Mouse (Mus musculus): Measurements from ENCODE around the gene Adamts1. TPM values are rescaled to one million over a fixed set of nuclear protein-coding genes. Genes with fewer than 3 reads are reported as not detected.
A peak's percentile ranks its signal among the peaks of the same experiment; 100 is the strongest.

The Adamts1 gene
- polyA plus RNA-seq, 1 experiment from 2014 or later: 8.6 TPM

DNA sequence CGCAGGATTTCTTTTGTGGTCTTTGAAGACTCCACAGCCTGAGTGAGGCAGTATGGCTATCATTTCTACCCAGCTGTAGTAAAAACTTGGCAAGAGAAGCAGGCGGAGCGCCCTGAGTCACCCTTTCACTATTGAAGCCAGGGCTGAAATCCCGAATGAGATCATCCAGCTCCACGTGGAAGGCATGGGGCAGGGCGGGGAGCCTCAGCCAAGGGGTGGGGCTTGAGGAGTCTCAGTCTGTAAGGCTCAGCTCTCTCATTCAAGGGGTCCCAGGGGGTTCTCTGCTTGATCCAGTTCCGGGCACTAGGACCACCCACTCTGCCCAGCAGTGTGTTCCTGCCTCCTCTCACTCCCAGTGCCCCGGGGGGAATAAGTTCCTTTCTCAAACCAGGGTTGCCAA lies 2.2 kb downstream of the Adamts1 start:
- peak; percentile 82 for ATAC-seq (ENCODE audit: low FRiP score, low read depth)
- peak overlapping the region; percentile 60 for H3K4me3 ChIP-seq
- peak overlapping the region; percentile 37 for H3K9ac ChIP-seq (replicated peaks)
- peaks cover 22% of the 10 kb centered on the region for H3K36me3 ChIP-seq
- peak overlapping the region; percentile 58; the same call in 1 of the 2 replicates for H3K27ac ChIP-seq (replicated peaks)
- WGBS: 7% methylated on average over 8 of the region's 8 CpGs
- peak overlapping the region; percentile 79 for H3K4me2 ChIP-seq (replicated peaks)
- peaks cover 16% of the 10 kb centered on the region; the same call in 1 of the 2 replicates for H3K27me3 ChIP-seq
- H3K9me3 ChIP-seq: no peaks in the 10 kb centered on the region
- 0 out of 2 replicates have a peak, but pooled peaks cover 8% of the 10 kb centered on the region for H3K4me1 ChIP-seq

DNA sequence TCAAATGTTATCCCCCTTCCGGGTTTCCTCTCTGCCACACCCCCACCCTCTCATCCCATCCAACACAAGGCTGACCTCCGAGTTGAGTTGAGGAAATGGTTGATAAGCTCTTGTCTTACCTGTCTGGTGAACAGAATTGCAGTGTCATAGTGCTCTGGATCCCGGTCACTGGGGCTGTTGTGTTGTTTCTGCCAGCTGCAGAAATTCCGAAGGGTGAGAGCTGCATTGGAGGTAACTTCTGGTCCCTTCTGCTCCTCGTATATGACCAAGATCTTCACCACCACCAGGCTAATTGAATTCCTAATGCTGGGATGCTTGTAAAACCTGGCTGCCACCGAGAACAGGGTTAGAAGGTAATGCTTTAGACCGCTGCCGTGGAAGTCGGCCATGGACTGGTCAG lies 2.9 kb downstream of the Adamts1 start:
- Histone ChIP-seq H3K9ac (replicated peaks) (no peak overlapping the region), H3K4me1 (0 out of 2 replicates have a peak, but pooled peaks cover 8% of the 10 kb centered on the region), H3K27me3 (0 out of 2 replicates have a peak, but pooled peaks cover 13% of the 10 kb centered on the region), H3K4me3 (no peak overlapping the region), H3K9me3 (no peaks in the 10 kb centered on the region), H3K27ac (replicated peaks) (no peak overlapping the region), H3K36me3 (peaks cover 28% of the 10 kb centered on the region), H3K4me2 (replicated peaks) (peak overlapping the region; percentile 79; the same call in 1 of the 2 replicates)
- 76% methylated on average over 9 of the region's 9 CpGs for WGBS
- ATAC-seq (ENCODE audit: low FRiP score, low read depth): no peak

DNA sequence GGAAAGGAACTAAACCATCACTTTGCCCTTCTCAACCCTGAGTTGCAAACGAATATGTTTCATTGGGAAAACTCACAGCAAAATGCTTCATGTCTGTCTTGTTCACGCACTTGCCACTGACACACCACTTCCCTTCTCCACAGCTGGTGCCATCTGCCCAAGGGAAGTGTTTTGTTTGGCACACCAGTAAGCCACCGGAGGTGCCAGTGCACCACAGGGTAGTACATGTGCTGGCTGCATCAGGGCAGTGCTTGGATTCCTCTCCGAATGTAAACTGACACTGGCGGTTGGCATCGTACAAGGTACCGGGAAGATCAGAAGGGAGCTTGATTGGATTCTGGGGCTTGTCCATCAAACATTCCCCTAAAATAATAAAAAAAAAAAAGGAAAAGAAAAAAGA lies 4.6 kb downstream of the Adamts1 start:
- Histone ChIP-seq H3K4me3 (no peak overlapping the region), H3K9ac (replicated peaks) (no peak overlapping the region), H3K4me1 (0 out of 2 replicates have a peak, but pooled peaks cover 3% of the 10 kb centered on the region), H3K36me3 (peaks cover 31% of the 10 kb centered on the region), H3K27ac (replicated peaks) (no peak overlapping the region), H3K4me2 (replicated peaks) (no peak overlapping the region), H3K9me3 (no peaks in the 10 kb centered on the region), H3K27me3 (0 out of 2 replicates have a peak, but pooled peaks cover 2% of the 10 kb centered on the region)
- 92% methylated on average over 7 of the region's 7 CpGs for WGBS
- ATAC-seq (ENCODE audit: low FRiP score, low read depth): no peak

DNA sequence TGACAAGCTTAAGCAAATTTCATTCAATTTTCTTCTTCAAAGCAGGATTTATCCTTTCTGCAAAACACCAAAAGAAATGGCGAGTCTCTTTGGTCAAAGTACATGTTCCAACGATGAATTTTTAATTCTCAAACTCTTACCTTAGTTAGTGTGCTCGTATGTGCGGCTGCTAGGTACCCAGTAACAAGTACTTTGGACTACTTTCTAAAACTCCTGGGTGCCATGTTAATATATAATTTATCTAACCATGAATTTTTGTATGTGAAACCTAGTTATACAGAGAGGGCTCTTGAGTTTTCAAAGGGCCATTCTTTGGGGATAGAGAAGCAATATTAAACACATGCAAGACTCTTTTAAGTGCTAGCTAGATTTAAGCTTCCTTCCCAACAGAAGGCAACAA lies 5.8 kb downstream of the Adamts1 start:
- Histone ChIP-seq H3K36me3 (peaks cover 31% of the 10 kb centered on the region), H3K4me3 (no peak overlapping the region), H3K27me3 (0 out of 2 replicates have a peak, but pooled peaks cover 2% of the 10 kb centered on the region), H3K4me2 (replicated peaks) (no peak overlapping the region), H3K9ac (replicated peaks) (no peak overlapping the region), H3K4me1 (0 out of 2 replicates have a peak, but pooled peaks cover 3% of the 10 kb centered on the region), H3K27ac (replicated peaks) (no peak overlapping the region), H3K9me3 (no peaks in the 10 kb centered on the region)
- no peak for ATAC-seq (ENCODE audit: low FRiP score, low read depth)
- WGBS: 90% methylated on average over 4 of the region's 4 CpGs

DNA sequence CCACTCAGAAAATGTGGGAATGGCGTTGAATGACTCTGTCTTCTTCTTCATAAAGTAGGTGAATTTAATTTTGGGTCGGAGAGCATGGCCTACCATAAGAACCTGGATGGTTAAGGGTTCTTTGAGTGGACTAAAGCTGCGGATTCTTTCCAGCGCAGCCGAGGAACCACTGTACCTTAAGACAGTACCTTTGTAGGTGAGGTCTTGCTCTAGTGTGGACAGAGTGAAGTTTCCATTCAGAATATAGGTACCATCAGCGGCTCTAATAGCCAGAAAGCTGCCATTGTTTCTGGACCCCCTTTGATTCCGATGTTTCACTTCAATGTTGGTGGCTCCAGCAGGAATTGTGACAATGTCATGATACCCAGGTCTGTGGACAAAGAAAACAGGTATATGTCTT lies 7.2 kb downstream of the Adamts1 start:
- no peak for ATAC-seq (ENCODE audit: low FRiP score, low read depth)
- H3K9ac ChIP-seq (replicated peaks): no peak overlapping the region
- no peak overlapping the region for H3K4me2 ChIP-seq (replicated peaks)
- H3K27me3 ChIP-seq: 0 out of 2 replicates have a peak, but pooled peaks cover 2% of the 10 kb centered on the region
- no peak overlapping the region for H3K27ac ChIP-seq (replicated peaks)
- peaks cover 31% of the 10 kb centered on the region for H3K36me3 ChIP-seq
- WGBS: 95% methylated on average over 7 of the region's 7 CpGs
- H3K4me3 ChIP-seq: no peak overlapping the region
- H3K9me3 ChIP-seq: no peaks in the 10 kb centered on the region
- H3K4me1 ChIP-seq: no peaks in the 10 kb centered on the region

DNA sequence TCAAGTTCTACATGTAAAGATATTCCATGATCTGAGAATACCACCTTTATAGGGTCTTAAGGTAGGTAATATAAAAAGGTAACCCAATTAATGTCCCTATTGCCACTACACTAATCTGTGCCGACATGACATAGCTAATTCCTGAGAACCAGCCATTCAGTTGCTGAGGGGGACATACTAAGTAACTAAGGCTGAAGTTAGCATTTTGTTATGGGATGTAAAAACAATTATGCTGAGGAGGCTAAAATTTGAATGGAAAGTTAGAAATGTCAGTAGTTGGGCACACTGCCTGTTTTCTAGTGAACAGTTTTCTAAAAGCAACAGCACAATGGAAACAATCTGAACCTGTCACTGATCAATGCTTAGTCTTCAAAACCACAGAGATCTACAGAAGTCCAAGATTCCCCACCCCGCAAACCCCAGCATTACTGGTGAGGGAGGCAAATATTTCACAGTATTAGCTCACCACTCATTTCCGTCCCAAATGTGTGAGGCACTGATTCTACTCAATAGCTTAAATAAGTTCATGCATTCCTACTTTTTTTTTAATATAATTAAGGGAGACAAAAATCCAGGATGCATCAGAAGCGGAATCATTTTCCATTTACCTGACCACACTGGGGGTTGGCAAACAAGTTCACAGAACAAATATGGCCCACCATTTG lies 9.6 kb downstream of the Adamts1 start:
- H3K4me3 ChIP-seq: no peak overlapping the region
- H3K9ac ChIP-seq (replicated peaks): no peak overlapping the region
- H3K36me3 ChIP-seq: peaks cover 30% of the 10 kb centered on the region
- H3K4me1 ChIP-seq: no peaks in the 10 kb centered on the region
- H3K4me2 ChIP-seq (replicated peaks): no peak overlapping the region
- no peaks in the 10 kb centered on the region for H3K27me3 ChIP-seq
- 82% methylated on average over 4 of the region's 4 CpGs for WGBS
- no peaks in the 10 kb centered on the region for H3K9me3 ChIP-seq
- no peak overlapping the region for H3K27ac ChIP-seq (replicated peaks)
- ATAC-seq (ENCODE audit: low FRiP score, low read depth): no peak

DNA sequence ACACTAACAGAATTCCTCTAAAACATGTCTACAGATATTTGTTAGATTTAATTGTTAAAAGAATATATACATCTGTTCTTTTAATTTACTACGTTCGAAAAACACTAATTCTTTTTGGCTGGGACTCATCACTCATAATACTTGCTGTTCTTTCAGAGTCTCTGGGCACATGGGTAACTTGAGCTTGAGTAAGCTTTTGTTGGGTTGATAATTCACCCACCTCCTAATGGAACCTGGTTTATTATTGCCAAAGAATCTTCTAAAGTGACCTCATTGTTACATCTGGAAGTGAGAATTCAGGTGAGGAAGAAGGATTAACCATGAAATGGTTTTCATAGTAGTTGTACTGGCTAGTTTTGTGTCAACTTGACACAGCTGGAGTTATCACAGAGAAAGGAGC lies 21.8 kb downstream of the Adamts1 start:
- no peak overlapping the region for H3K4me2 ChIP-seq (replicated peaks)
- H3K4me3 ChIP-seq: no peak overlapping the region
- H3K27me3 ChIP-seq: no peaks in the 10 kb centered on the region
- no peak for ATAC-seq (ENCODE audit: low FRiP score, low read depth)
- 92% methylated on average over 2 of the region's 2 CpGs for WGBS
- no peak overlapping the region for H3K9ac ChIP-seq (replicated peaks)
- no peaks in the 10 kb centered on the region for H3K4me1 ChIP-seq
- no peaks in the 10 kb centered on the region for H3K9me3 ChIP-seq
- H3K36me3 ChIP-seq: no peaks in the 10 kb centered on the region
- no peak overlapping the region for H3K27ac ChIP-seq (replicated peaks)

DNA sequence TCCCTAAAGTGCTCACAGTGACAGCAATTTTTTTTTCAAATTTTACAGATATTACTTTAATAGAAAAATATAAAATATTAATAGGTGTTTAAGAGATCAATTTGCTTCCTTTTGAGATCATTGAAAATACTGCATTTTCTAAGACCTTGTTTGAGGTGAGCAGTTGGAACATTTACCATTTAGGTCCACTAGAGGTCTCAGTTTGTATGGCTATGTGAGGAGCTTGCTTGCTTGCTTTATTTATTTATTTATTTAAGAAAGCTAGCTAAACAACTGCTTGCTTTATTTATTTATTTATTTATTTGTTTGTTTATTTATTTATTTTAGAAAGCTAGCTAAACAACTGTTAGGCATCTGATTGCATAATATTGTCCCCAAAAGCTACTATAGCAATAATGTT lies 23.1 kb downstream of the Adamts1 start:
- H3K4me2 ChIP-seq (replicated peaks): no peak overlapping the region
- H3K9ac ChIP-seq (replicated peaks): no peak overlapping the region
- H3K27ac ChIP-seq (replicated peaks): no peak overlapping the region
- no peaks in the 10 kb centered on the region for H3K36me3 ChIP-seq
- no peaks in the 10 kb centered on the region for H3K27me3 ChIP-seq
- ATAC-seq (ENCODE audit: low FRiP score, low read depth): peak; percentile 80
- no peaks in the 10 kb centered on the region for H3K9me3 ChIP-seq
- H3K4me3 ChIP-seq: no peak overlapping the region
- H3K4me1 ChIP-seq: no peaks in the 10 kb centered on the region

DNA sequence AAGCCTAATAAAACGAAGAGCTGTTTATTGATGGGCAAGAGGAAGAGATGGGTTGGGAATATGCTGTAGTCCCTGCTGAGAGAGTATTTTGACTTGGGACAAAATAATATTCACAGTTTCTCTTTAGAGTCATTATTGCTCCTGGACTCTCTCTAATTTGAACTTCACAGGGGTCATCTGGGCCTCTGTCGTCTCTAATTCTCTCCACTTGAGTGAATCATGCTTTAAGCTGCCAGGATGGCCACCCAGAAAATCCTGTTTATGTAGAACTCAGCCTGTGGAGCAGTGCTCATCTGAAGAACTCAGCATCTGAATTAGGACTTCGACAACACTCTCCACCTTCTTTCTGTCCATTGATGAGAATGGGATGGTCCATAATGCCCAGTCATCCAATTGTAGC lies 30.6 kb downstream of the Adamts1 start:
- H3K9me3 ChIP-seq: no peaks in the 10 kb centered on the region
- no peak overlapping the region for H3K9ac ChIP-seq (replicated peaks)
- H3K36me3 ChIP-seq: no peaks in the 10 kb centered on the region
- H3K27me3 ChIP-seq: no peaks in the 10 kb centered on the region
- WGBS: 69% methylated on average over 3 of the region's 3 CpGs
- no peak for ATAC-seq (ENCODE audit: low FRiP score, low read depth)
- H3K4me2 ChIP-seq (replicated peaks): no peak overlapping the region
- no peaks in the 10 kb centered on the region for H3K4me1 ChIP-seq
- H3K27ac ChIP-seq (replicated peaks): no peak overlapping the region
- H3K4me3 ChIP-seq: no peak overlapping the region

DNA sequence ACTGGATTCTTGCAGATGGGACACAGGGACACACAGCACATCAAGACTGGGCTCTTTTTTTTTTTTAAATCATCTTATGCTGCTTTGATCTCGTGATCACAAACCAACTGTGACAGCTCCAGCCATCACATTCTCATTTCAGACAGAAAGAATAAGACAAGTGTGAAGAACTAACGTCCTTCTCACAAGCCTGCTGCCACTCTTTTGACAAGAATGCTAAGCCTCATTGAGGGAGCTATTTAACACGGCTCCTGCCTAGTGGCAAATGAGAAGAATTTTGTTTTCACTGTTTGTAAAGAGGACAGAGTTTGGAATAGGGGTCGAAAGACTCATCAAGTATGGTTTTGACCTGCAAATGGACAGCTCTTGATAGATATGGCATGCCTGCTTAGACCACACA lies 35.6 kb downstream of the Adamts1 start:
- H3K4me2 ChIP-seq (replicated peaks): no peak overlapping the region
- no peak overlapping the region for H3K9ac ChIP-seq (replicated peaks)
- no peaks in the 10 kb centered on the region for H3K4me1 ChIP-seq
- H3K27ac ChIP-seq (replicated peaks): no peak overlapping the region
- no peaks in the 10 kb centered on the region for H3K27me3 ChIP-seq
- no peak; the same call in 1 of the 2 replicates for ATAC-seq (ENCODE audit: low FRiP score, low read depth)
- no peaks in the 10 kb centered on the region for H3K9me3 ChIP-seq
- WGBS: 26% methylated on average over 4 of the region's 4 CpGs
- H3K4me3 ChIP-seq: no peak overlapping the region
- no peaks in the 10 kb centered on the region for H3K36me3 ChIP-seq

DNA sequence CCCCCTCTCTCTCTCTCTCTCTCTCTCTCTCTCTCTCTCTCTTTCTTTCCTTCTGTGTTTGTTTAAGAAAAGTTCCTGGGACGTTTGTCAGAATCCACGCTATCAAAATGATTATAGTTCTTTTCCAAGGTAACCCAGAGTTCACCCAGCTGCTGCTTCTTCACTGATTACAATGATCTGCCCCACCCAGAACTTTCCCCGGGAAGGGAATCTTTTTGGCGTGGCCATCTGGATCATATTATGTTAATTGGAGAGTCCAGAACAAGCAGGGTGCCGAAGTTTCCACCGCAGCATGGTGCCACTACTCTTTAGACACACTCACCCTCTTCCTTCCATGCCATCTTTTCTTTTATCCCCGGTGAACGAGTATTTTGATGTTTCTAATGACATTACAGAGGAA lies 37.2 kb downstream of the Adamts1 start:
- no peak overlapping the region for H3K27ac ChIP-seq (replicated peaks)
- no peak overlapping the region for H3K4me2 ChIP-seq (replicated peaks)
- H3K4me3 ChIP-seq: no peak overlapping the region
- H3K9ac ChIP-seq (replicated peaks): no peak overlapping the region
- H3K27me3 ChIP-seq: no peaks in the 10 kb centered on the region
- H3K9me3 ChIP-seq: no peaks in the 10 kb centered on the region
- H3K4me1 ChIP-seq: no peaks in the 10 kb centered on the region
- H3K36me3 ChIP-seq: no peaks in the 10 kb centered on the region
- 77% methylated on average over 8 of the region's 8 CpGs for WGBS
- no peak for ATAC-seq (ENCODE audit: low FRiP score, low read depth)

DNA sequence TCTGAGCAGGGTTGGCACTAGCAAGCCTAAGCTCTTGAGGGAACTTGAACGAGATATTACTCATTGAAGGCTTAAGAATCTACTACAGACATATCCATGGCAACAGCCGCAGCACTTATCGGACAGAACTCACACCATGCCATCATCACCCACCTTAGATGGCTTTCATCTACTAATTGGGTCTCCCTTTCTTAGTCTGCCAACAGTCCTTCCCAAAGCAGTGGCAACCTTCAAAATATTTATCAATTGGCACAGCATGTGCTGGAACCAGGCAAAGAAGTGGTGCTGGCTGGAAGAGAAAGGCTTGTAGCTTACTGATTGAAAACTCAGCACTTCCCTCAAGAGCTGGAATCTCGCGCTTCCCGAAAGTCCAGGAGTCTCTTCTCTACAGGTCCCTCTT lies 37.7 kb downstream of the Adamts1 start:
- Histone ChIP-seq H3K27me3 (no peaks in the 10 kb centered on the region), H3K9ac (replicated peaks) (no peak overlapping the region), H3K4me1 (no peaks in the 10 kb centered on the region), H3K4me3 (no peak overlapping the region), H3K27ac (replicated peaks) (no peak overlapping the region), H3K4me2 (replicated peaks) (no peak overlapping the region), H3K36me3 (no peaks in the 10 kb centered on the region), H3K9me3 (no peaks in the 10 kb centered on the region)
- WGBS: 84% methylated on average over 6 of the region's 6 CpGs
- ATAC-seq (ENCODE audit: low FRiP score, low read depth): no peak
